Mouse (Mus musculus) lung, adult 2 months (tissue): Measurements from ENCODE around the gene Lypd8.
"Not testable (repeated sequence)": the region's sequence is repeated elsewhere in the genome, so short reads cannot be mapped to it uniquely, and the experiment has no call there.

ENCODE experiments used
- CTCF ChIP-seq: fragments of 200-500 bp; IDR thresholded peaks from 2 replicates; pipeline ENCODE4 v1.5.1; 2011; ENCODE audit warnings: mild to moderate bottlenecking, low read length, control low read depth; ENCODE audit not compliant: insufficient read depth
- POLR2A ChIP-seq: fragments of 200-500 bp; IDR thresholded peaks from 2 replicates; pipeline ENCODE4 v1.6.1; 2011; ENCODE audit warnings: low read depth, mild to moderate bottlenecking, control low read depth, low read length, borderline replicate concordance; ENCODE audit errors: extremely low read depth

DNA sequence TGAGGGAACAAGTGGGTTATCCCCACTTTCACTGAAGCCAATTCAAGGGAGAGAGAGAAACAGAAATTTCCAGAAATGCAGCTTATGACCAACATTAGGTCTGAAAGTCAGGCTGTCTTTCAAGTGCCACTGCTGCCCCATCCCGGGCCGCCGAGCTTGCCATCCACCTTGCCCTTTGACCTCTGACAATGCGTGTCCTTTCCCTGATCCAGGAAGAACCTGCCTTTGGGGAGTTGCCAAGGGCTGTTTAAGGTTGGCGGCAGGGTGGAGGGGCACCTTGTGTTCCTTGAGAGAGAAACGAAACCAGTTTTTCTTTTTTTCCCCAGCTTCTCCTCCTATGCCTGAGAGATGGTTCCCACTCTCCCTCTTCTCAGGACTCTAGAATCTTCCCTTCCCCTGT is 12.7 kb upstream of the Lypd8 start:
- TF ChIP-seq POLR2A, CTCF: not testable (repeated sequence)
